22 mouse cellular contexts compared by ENCODE assay signal in the genomic region with DNA sequence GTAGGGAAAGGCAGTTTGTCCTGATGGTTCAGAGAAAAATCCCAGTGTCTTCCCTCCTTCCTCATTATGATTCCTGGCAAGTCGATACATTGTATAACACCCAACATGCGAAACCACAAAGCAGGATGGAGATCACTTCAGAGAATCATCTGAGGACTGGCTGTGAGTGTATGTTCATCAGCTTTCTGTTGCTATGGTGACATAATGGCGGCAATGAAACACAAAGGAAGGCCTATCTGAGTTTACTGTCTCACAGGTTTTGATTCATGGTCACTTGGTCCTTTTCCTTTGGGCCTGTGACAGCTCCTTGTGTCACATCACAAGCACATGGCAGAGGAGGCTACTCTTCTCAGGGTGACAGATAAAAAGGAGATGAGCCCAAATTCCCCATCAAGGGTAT.
"Had no signal": no experiment of that assay in that cellular context is flagged by ENCODE, and none has a peak within 500 bp of the region (broad histone marks: within the 10 kb centered on the region; RNA-seq: fewer than 3 reads in every experiment).

No protein-coding gene starts in this region.

- H3K4me3 ChIP-seq: limb, embryonic 12.5 days; limb, embryonic 15.5 days; midbrain, embryonic 15.5 days; myocyte; neural tube, embryonic 13.5 days had no signal

- H3K27ac ChIP-seq: limb, embryonic 12.5 days; limb, embryonic 15.5 days; liver, embryonic 14.5 days; macrophage; midbrain, embryonic 15.5 days; neural tube, embryonic 13.5 days; stomach, postnatal 0 days had no signal

- H3K4me2 ChIP-seq: limb, embryonic 12.5 days; limb, embryonic 15.5 days; liver, embryonic 11.5 days; lung, embryonic 14.5 days; midbrain, embryonic 15.5 days; neural tube, embryonic 13.5 days had no signal

- H3K9ac ChIP-seq: limb, embryonic 12.5 days; limb, embryonic 15.5 days; liver, embryonic 14.5 days; liver, postnatal 0 days; lung, embryonic 14.5 days; midbrain, embryonic 15.5 days; neural tube, embryonic 13.5 days had no signal

- H3K4me1 ChIP-seq: limb, embryonic 12.5 days; limb, embryonic 15.5 days; midbrain, embryonic 15.5 days; neural tube, embryonic 13.5 days had no signal

- H3K36me3 ChIP-seq: limb, embryonic 12.5 days; limb, embryonic 15.5 days; midbrain, embryonic 15.5 days; neural tube, embryonic 13.5 days had no signal

- DNase-seq: kidney, adult 9 months; kidney, postnatal 14 days; kidney, postnatal 4 days; left cerebral cortex, postnatal 4 days; liver, postnatal 0 days; lung, embryonic 14.5 days; right cerebral cortex, adult 18-20 months; right cerebral cortex, postnatal 14 days; right cerebral cortex, postnatal 4 days; thymus, adult 2 months; thymus, postnatal 14 days; thymus, postnatal 4 days had no signal

- H3K9me3 ChIP-seq: limb, embryonic 12.5 days; limb, embryonic 15.5 days; midbrain, embryonic 15.5 days; neural tube, embryonic 13.5 days had no signal

- ATAC-seq: liver, postnatal 0 days; lung, postnatal 0 days; midbrain, embryonic 15.5 days had no signal

- H3K27me3 ChIP-seq: limb, embryonic 12.5 days; limb, embryonic 15.5 days; midbrain, embryonic 15.5 days had no signal
